12 mouse cellular contexts compared by ENCODE assay signal in the genomic region with DNA sequence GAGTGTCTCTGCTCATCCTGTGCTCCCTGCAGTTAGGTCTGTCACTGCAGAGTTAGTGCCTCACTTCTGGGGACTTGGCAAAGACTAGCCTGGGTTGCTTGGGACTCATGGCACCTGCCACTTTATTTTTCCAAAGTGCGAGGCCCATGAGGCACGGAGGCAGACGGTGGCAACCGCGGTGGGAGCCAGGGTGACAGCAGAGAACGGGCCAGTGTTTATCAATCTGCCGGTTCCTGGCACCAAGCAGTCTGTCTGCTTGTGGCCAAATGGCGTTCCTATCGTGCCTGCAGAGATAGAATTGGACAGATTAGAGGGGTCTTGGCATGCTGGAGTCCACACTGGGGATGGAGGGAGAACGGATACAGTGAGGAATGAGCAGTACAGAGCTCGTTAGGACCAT. TPM values are rescaled to one million over a fixed set of nuclear protein-coding genes. Genes with fewer than 3 reads are reported as not detected.
DNase-seq lines count a peak whose midpoint lies in the region; ATAC-seq lines count a peak whose summit lies in the region.
"Had no signal": no experiment of that assay in that cellular context is flagged by ENCODE, and none has a peak within 500 bp of the region (broad histone marks: within the 10 kb centered on the region; RNA-seq: fewer than 3 reads in every experiment).

No protein-coding gene starts in this region.

- ATAC-seq in midbrain, embryonic 13.5 days, result no peak
- no peak for ATAC-seq in midbrain, embryonic 15.5 days (replicated peaks)
- ATAC-seq in megakaryocyte-erythroid progenitor cell, adult 5-6 weeks (replicated peaks; ENCODE audit: low FRiP score, low TSS enrichment, poor library complexity, severe bottlenecking), result peak; percentile 14; the same call in 1 of the 2 replicates

- no peaks in the 10 kb centered on the region for H3K36me3 ChIP-seq in midbrain, embryonic 13.5 days
- no peaks in the 10 kb centered on the region for H3K36me3 ChIP-seq in midbrain, embryonic 15.5 days (replicated peaks)
- H3K36me3 ChIP-seq: limb, embryonic 13.5 days had no signal

- H3K27ac ChIP-seq in midbrain, embryonic 13.5 days, result peak overlapping the region; percentile 60; the same call in 1 of the 2 replicates
- no peak overlapping the region for H3K27ac ChIP-seq in midbrain, embryonic 15.5 days
- H3K27ac ChIP-seq: limb, embryonic 13.5 days had no signal

- H3K9me3 ChIP-seq in midbrain, embryonic 13.5 days, result no peaks in the 10 kb centered on the region
- H3K9me3 ChIP-seq in midbrain, embryonic 15.5 days, result no peaks in the 10 kb centered on the region
- H3K9me3 ChIP-seq: limb, embryonic 13.5 days had no signal

- no peak overlapping the region for H3K4me3 ChIP-seq in midbrain, embryonic 13.5 days (replicated peaks)
- no peak overlapping the region for H3K4me3 ChIP-seq in midbrain, embryonic 15.5 days
- H3K4me3 ChIP-seq: limb, embryonic 13.5 days had no signal

- H3K4me2 ChIP-seq in midbrain, embryonic 13.5 days (replicated peaks), result no peak overlapping the region
- no peak overlapping the region for H3K4me2 ChIP-seq in midbrain, embryonic 15.5 days
- H3K4me2 ChIP-seq: limb, embryonic 13.5 days had no signal

- H3K9ac ChIP-seq in midbrain, embryonic 13.5 days (replicated peaks), result no peak overlapping the region
- no peak overlapping the region for H3K9ac ChIP-seq in midbrain, embryonic 15.5 days
- H3K9ac ChIP-seq: limb, embryonic 13.5 days had no signal

- DNase-seq in heart, postnatal 4 days, result peak; percentile 29
- no peak for DNase-seq in heart, adult 11 months
- peak; percentile 84 to 89 for DNase-seq in cerebellum, postnatal 14 days
- no peak for DNase-seq in yolk sac, embryonic 10.5 days (ENCODE audit: low spot score)
- no peak for DNase-seq in right cerebral cortex, adult 2 months (ENCODE audit: low spot score in 2 of 2)
- DNase-seq: kidney, postnatal 4 days; spleen, adult 18-20 months had no signal

- WGBS in midbrain, embryonic 13.5 days, result 74% methylated on average over 11 of the region's 11 CpGs
- WGBS in midbrain, embryonic 15.5 days, result 62% methylated on average over 11 of the region's 11 CpGs

- peaks cover 68% of the 10 kb centered on the region for H3K4me1 ChIP-seq in midbrain, embryonic 13.5 days (replicated peaks)
- peaks cover 41% of the 10 kb centered on the region for H3K4me1 ChIP-seq in midbrain, embryonic 15.5 days

- H3K27me3 ChIP-seq in midbrain, embryonic 13.5 days, result peaks cover 8% of the 10 kb centered on the region
- H3K27me3 ChIP-seq in midbrain, embryonic 15.5 days (replicated peaks), result no peaks in the 10 kb centered on the region
- H3K27me3 ChIP-seq: CH12.LX had no signal

RNA-seq across cellular contexts. Expression of gene Parvg, which starts 13.6 kb away (rescaled TPM):
- total RNA-seq in heart, postnatal 4 days (2021), result 1 to 10 TPM; 1.6 to 2.4 TPM
- 0.59 and 0.78 TPM in 2 replicates for polyA plus RNA-seq in midbrain, embryonic 13.5 days (2015; fragmentation: Nextera tagmentation; extraction: Ambion mirVana)
- polyA plus RNA-seq in midbrain, embryonic 15.5 days (2015; fragmentation: Nextera tagmentation; extraction: Ambion mirVana), result 0.86 and 0.89 TPM in 2 replicates
- 49.1 and 67.2 TPM in 2 replicates for total RNA-seq in megakaryocyte-erythroid progenitor cell, adult 5-6 weeks (2014; fragmentation: Nextera tagmentation)
- 80.8 and 173 TPM in 2 replicates for total RNA-seq in megakaryocyte-erythroid progenitor cell, adult 5-6 weeks (2017)

Comparison
In these comparisons a context has a peak if more than half of its experiments do, and no peak if none do; other contexts are left out.
1. DNase-seq: peak in heart, postnatal 4 days (single experiment) and cerebellum, postnatal 14 days (2 of 2); none in heart, adult 11 months (single experiment), yolk sac, embryonic 10.5 days (single experiment) and right cerebral cortex, adult 2 months (0 of 2).
2. RNA of gene Parvg, which starts 13.6 kb away (total RNA-seq): 49.1 to 173 TPM in megakaryocyte-erythroid progenitor cell, adult 5-6 weeks; 1.6 to 2.4 TPM in heart, postnatal 4 days; every median in the first group is over 10 times any median in the second.